Mouse (Mus musculus): Measurements from ENCODE around the gene Stx6. TPM values are rescaled to one million over a fixed set of nuclear protein-coding genes. Genes with fewer than 3 reads are reported as not detected.

Gene Stx6
- total RNA-seq, 2 experiments from 2014 or later: 46.2 to 50.5 TPM

- no peak for DNase-seq
- intact Hi-C loops (cut with DNase I): loop anchor here (5.0 kb wide), 1 partner anchor 42 kb away; no protein-coding TSS in a partner anchor
These were observed 45.4 kb downstream of the Stx6 start for GRCm38 (mm10) chr1:155203954-155204353.

DNA sequence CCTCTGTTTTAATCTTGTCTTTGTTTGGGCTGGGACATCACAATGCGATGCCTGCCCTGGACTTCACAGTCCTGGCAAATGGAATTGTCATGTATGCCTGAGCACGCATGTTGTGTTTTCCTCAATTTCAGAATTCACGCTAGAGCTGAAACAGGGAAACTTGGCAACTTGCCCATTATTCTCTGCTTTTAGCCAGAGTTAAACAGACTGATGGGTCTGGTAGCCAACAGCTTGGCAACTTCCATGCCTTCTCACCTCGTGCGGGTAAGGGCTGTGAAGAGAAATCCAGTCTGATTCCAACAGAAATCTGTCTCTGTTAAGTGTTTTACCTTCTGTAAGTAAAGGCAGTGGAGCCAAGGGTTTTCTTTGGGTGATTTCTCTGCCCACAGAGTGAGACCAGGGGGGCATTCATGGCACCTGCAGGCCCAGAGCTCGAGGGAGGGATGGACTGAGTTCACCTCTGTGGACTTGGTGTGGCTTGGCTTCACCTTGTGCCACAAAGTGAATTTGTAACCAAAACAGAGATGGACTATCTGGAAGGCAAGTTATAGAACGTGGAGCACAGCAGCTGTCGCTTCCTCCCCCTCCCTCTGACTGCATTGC lies 46.1 kb downstream of the Stx6 start:
- peak in 1 of 2 experiments; percentile 53 for DNase-seq
- intact Hi-C loops (cut with DNase I): loop anchor here (5.0 kb wide), 1 partner anchor 42 kb away; no protein-coding TSS in a partner anchor

DNA sequence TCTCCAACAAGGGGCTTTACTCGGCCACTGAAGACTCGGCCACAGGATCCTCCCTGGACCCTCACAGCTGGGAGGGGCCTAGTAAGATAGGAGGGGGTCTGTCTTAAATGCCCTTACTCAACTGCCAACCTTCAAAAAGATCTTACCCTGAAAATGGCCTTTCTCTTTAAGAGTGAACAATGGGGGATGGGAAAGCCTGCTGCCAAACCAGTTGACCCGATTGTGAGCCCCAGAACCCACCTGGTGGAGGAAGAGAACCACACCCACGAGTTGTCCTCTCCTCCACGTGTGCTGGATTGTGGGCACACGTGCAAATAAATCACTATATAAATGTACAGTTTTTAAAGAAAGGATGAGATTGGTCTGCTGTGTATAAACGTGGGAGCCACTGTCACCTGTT lies 46.8 kb downstream of the Stx6 start:
- intact Hi-C loops (cut with DNase I): no loop called here

GRCm38 (mm10) chr1:155205822-155206660 lies 47.5 kb downstream of the Stx6 start:
- intact Hi-C loops (cut with DNase I): no loop called here
- peak; percentile 69 to 72 for DNase-seq

More for the DNA sequence above, 46.8 kb downstream of the Stx6 start:
- no peak for DNase-seq

DNA sequence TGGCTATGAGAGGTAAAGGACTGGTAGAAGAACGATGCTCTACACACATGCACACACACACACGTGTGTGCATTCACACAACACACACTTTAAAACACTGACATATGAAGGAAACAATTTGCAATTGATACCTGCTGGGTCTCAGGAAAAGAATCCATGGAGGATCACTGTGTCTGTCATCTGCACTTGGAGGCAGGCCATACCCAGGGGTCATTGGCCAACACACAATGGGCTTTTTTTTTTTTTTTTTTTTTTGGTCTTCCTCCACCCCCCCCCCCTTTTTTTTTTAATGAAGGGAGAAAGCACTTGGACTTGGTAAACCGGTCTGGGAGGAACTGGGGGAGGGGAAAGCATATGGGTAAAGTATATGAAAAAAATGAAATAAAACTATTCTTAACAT lies 49.3 kb downstream of the Stx6 start:
- no peak for DNase-seq
- intact Hi-C loops (cut with DNase I): no loop called here

DNA sequence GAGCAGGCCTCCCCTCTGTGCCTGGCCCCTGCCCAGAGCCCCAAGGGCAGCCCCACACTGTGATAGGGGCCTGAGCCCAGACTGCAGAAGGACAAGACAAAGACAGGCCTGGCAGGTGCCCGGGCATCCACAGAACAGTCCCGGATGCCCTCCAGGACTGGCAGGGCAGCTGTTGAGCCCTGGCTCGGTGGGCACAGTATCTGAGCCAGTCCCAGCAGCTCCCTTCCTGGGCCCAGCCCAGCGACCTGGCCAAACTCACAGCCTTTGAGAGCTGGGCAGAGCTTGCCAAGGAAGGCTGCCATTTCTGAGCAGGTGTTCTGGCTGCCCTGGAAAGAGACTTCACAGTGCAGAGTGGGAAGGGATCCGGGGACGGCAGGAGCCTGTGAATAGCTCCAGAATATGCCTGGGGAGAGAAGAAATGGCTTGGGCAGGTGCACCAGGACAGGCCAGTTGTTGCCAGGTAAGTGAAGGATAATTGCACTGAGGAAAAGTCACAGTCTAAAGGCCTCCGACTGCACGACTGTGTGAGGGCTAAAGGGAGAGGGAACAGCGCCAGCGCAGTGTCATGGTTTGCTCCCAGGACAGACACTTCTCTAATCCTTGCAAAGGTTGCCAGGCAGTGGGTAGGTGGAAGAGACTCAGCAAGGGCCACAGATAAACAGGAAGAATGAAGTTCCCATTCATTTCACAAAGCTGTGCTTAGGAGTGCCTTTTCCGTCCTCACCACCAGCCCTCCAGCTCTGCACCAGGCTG lies 51.7 kb downstream of the Stx6 start:
- peak; percentile 71 to 80 for DNase-seq
- intact Hi-C loops (cut with DNase I): loop anchor here (5.0 kb wide), 1 partner anchor 113 kb away; the partner anchor contains the start of gene Ier5

DNA sequence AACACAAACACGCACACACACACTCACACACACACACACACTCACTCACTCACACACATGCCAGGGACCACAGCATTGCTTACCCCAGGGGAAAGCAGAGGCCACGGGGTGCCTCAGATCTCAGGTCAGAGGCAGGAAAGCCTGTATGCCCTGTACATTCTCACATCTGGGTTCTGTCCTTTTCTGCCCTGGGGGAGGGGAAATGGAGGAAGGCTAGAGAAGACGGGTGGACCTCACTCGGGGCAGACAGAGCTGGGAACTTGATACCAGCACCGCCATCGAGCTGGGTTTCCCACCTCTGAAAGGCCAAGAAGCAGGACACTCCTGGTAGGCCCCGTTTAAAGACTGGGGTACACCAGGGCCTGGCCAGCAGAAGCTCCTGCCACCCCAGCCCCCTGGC lies 52.5 kb downstream of the Stx6 start:
- DNase-seq: no peak
- intact Hi-C loops (cut with DNase I): loop anchor here (5.0 kb wide), 1 partner anchor 114 kb away; the partner anchor contains the start of gene Ier5

- intact Hi-C loops (cut with DNase I): loop anchor here (5.0 kb wide), 1 partner anchor 115 kb away; the partner anchor contains the start of gene Ier5
- DNase-seq: no peak
These were observed 53.6 kb downstream of the Stx6 start for GRCm38 (mm10) chr1:155212081-155212480.

- DNase-seq: peak in 1 of 2 experiments; percentile 69
- intact Hi-C loops (cut with DNase I): loop anchor here (5.0 kb wide), 1 partner anchor 115 kb away; the partner anchor contains the start of gene Ier5
These were observed 54.0 kb downstream of the Stx6 start for GRCm38 (mm10) chr1:155212493-155212892.

- intact Hi-C loops (cut with DNase I): loop anchor here (5.0 kb wide), 1 partner anchor 116 kb away; the partner anchor contains the start of gene Ier5
- peak; percentile 72 to 80 for DNase-seq
These were observed 54.6 kb downstream of the Stx6 start for GRCm38 (mm10) chr1:155212936-155213774.

GRCm38 (mm10) chr1:155213912-155214311 lies 55.4 kb downstream of the Stx6 start:
- intact Hi-C loops (cut with DNase I): loop anchor here (5.0 kb wide), 1 partner anchor 117 kb away; the partner anchor contains the start of gene Ier5
- DNase-seq: no peak

DNA sequence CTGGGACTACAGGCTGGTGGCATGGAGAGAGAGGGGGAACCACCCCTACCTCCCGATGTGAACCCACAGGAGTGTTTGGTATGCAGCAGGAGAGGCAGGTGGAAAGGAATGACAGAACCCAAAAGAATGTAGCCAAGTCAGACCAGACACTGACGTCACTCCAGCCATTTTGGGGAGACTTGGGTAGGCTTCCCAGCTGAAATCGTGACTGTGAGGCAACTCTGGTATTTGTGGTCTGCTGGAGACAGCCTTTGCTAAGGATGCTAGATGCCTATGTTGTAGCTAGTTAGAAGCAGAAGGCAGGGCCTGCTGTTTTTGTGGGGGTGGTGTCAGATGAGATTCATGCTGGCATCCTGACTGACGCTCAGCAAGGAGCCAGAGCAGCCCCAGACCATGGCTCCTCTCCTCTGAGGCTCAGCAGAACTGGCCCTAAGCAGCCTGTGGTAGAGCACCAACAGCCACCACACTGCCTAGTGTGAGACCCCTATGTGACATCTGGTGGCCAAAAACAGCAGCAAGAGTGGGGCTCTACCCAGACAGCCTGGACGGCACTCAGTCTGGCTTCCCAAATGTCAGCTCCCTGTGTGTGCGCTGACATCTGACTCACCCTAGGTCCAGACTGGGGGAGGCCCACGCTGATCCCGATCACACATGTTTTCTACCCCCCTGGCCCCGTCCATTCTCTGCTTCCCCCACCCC lies 56.7 kb downstream of the Stx6 start:
- intact Hi-C loops (cut with DNase I): loop anchor here (5.0 kb wide), 1 partner anchor 73 kb away; no protein-coding TSS in a partner anchor
- no peak for DNase-seq

GRCm38 (mm10) chr1:155216313-155216712 lies 57.8 kb downstream of the Stx6 start:
- no peak for DNase-seq

DNA sequence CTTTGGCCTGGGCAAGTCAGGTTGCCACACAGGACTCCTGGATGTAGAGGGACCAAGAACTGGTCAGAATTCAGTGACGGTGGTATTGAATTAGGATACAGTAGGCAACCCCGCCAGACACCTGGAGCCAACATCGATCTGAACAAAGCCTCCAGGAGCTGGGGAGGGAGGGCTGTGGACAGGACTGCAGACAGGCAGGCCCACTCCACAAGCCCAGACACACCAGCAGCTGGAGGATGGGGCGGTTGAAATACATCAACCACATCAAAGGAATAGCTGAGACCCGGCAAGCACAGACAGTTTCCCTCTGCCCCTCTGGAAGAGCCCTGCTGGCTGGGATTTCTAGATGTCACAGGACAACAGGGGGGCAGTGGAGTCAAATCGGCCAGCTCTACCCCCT lies 58.3 kb downstream of the Stx6 start:
- peak in 1 of 2 experiments; percentile 0 for DNase-seq
- intact Hi-C loops (cut with DNase I): loop anchor here (5.0 kb wide), 1 partner anchor 75 kb away; no protein-coding TSS in a partner anchor

More at GRCm38 (mm10) chr1:155216313-155216712, 57.8 kb downstream of the Stx6 start:
- intact Hi-C loops (cut with DNase I): loop anchor here (5.0 kb wide), 1 partner anchor 74 kb away; no protein-coding TSS in a partner anchor

DNA sequence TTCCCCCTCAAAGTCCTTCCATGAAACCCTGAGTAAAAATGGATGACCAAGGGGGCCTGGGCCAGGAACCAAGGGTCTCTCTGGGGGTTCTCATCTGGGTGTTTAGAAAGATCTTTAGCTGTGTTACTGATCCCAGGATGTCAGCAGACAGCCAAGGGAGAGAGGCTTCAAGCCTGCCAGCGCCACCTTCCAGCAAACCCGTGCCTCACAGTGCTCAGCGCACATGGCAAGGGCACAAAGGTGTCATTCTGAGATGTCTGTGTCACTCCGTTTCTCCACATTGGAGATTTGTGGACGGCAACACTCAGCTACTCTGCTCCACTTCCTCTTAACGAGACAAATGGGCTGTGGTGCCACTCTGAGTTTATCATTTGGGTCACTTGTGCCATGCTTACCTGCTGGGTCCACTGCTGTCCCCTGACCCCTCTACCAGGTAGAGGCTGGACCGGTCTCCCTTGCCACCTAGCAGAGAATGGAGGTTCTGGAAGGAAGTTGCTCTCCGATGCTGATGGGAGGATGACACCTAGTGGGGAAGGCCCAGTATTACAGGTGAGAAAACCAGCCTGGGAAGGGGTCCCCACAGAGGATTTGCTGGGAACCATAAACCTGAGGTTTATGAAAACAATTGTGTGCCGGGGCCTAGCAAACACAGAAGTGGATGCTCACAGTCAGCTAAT lies 59.5 kb downstream of the Stx6 start:
- intact Hi-C loops (cut with DNase I): loop anchor here (1.0 to 5.0 kb wide), 3 partner anchors 76 to 192 kb away; no protein-coding TSS in a partner anchor
- peak; percentile 71 to 79 for DNase-seq

DNA sequence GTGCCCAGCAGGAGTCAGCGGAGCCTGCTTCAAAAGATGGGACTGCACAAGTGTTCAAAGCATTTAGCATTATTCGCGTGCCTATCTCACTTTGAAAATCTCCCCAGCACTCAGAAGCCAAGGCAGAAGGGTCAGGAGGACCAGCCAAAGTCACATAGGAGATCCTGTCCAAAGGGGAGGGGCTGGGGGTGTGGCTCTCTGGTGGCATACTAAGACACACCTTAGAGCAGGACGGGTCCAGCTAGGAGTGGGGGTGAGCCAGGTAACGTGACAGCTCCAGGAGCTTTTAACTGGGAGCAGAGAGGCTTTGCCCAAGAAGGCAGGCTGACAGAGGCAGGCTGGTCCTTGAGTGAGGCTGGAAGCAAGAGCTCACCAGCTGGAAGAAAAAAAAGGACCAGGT lies 60.4 kb downstream of the Stx6 start:
- intact Hi-C loops (cut with DNase I): loop anchor here (1.0 to 5.0 kb wide), 3 partner anchors 77 to 193 kb away; no protein-coding TSS in a partner anchor
- DNase-seq: no peak

- intact Hi-C loops (cut with DNase I): loop anchor here (5.0 kb wide), 1 partner anchor 435 kb away; no protein-coding TSS in a partner anchor
- peak; percentile 55 to 67 for DNase-seq
These were observed 63.7 kb downstream of the Stx6 start for GRCm38 (mm10) chr1:155222101-155222669.

GRCm38 (mm10) chr1:155223036-155223435 lies 64.5 kb downstream of the Stx6 start:
- no peak for DNase-seq
- intact Hi-C loops (cut with DNase I): loop anchor here (5.0 kb wide), 1 partner anchor 436 kb away; no protein-coding TSS in a partner anchor
